Mouse (Mus musculus): ENCODE data around the gene Bdh1. TPM values are rescaled to one million over a fixed set of nuclear protein-coding genes. Genes with fewer than 3 reads are reported as not detected.
"Not testable (repeated sequence)": the region's sequence is repeated elsewhere in the genome, so short reads cannot be mapped to it uniquely, and the experiment has no call there.

Bdh1 gene
- 26.7 TPM for polyA plus RNA-seq (2021)

GRCm38 (mm10) chr16:31422000-31422399, at the start of gene Bdh1:
Bdh1 (plus strand) TSS chr16:31422280.
- in situ Hi-C loops (cut with MboI; ENCODE audit: low pct_unique_long_range_greater_than_20kb), result no loop called here
- no peak for TF ChIP-seq CTCF (IDR thresholded peaks at IDR 0.05)
- DNase-seq (ENCODE audit: low read depth, low spot score), result no peak
- ChIA-PET POLR2A (no interaction called here), CTCF (no interaction called here)
- ATAC-seq, result no peak
- peaks cover 3% of the 10 kb centered on the region for H3K27me3 ChIP-seq

DNA sequence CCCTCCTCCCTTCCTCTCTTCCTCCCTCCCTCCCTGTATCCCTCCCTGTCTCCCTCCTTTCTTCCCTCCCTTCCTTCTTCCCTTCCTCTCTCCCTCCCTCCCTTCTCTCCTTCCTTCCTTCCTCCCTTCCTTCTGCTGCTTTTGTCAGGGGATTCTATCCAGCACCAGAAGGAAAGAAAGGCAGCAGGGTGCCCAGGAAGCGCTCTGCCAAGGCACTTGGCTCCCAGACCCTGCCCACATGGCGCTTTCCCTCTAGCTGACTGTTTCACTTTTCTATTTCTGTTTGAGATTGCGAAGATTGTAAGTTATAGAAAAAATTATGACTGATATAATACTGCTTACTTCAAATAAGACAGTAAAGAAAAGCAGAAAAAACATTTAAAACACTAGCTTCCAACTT, 49.8 kb upstream of the Bdh1 start:
- in situ Hi-C loops (cut with MboI; ENCODE audit: low pct_unique_long_range_greater_than_20kb); H3K27me3 ChIP-seq; DNase-seq (ENCODE audit: low read depth, low spot score); CTCF ChIA-PET; ATAC-seq: not testable (repeated sequence)
- POLR2A ChIA-PET, result interaction anchor here (0.7 kb wide), 1 partner anchor 58 kb away, joined by 4 read pairs; the partner anchor contains the start of gene Apod

- CTCF ChIA-PET; in situ Hi-C loops (cut with MboI; ENCODE audit: low pct_unique_long_range_greater_than_20kb); POLR2A ChIA-PET; ATAC-seq; H3K27me3 ChIP-seq; DNase-seq (ENCODE audit: low read depth, low spot score): not testable (repeated sequence)
Measured at GRCm38 (mm10) chr16:31375877-31376582, 46.0 kb upstream of the Bdh1 start.

GRCm38 (mm10) chr16:31388269-31388668, 33.8 kb upstream of the Bdh1 start:
- POLR2A ChIA-PET; H3K27me3 ChIP-seq; DNase-seq (ENCODE audit: low read depth, low spot score); ATAC-seq; CTCF ChIA-PET; in situ Hi-C loops (cut with MboI; ENCODE audit: low pct_unique_long_range_greater_than_20kb): not testable (repeated sequence)

- ATAC-seq (no peak), DNase-seq (ENCODE audit: low read depth, low spot score) (no peak)
- POLR2A ChIA-PET, result no interaction called here
- no peak for TF ChIP-seq CTCF (IDR thresholded peaks at IDR 0.05)
- in situ Hi-C loops (cut with MboI; ENCODE audit: low pct_unique_long_range_greater_than_20kb), result no loop called here
- H3K27me3 ChIP-seq, result no peaks in the 10 kb centered on the region
- CTCF ChIA-PET, result no interaction called here
Measured at GRCm38 (mm10) chr16:31399231-31399630, 22.8 kb upstream of the Bdh1 start.

- ATAC-seq (no peak), DNase-seq (ENCODE audit: low read depth, low spot score) (no peak)
- in situ Hi-C loops (cut with MboI; ENCODE audit: low pct_unique_long_range_greater_than_20kb), result loop anchor here (10.0 kb wide), 1 partner anchor 1524 kb away; no protein-coding TSS in a partner anchor
- H3K27me3 ChIP-seq, result no peaks in the 10 kb centered on the region
- POLR2A ChIA-PET, result no interaction called here
- CTCF ChIA-PET, result interaction anchor here (1.2 kb wide), 1 partner anchor 24 kb away, joined by 3 read pairs; no protein-coding TSS in a partner anchor
- no peak for TF ChIP-seq CTCF (IDR thresholded peaks at IDR 0.05)
Measured at GRCm38 (mm10) chr16:31400908-31401692, 21.0 kb upstream of the Bdh1 start.

- CTCF ChIA-PET, result no interaction called here
- in situ Hi-C loops (cut with MboI; ENCODE audit: low pct_unique_long_range_greater_than_20kb), result loop anchor here (10.0 kb wide), 1 partner anchor 1523 kb away; no protein-coding TSS in a partner anchor
- POLR2A ChIA-PET, result no interaction called here
- no peak for TF ChIP-seq CTCF (IDR thresholded peaks at IDR 0.05)
- DNase-seq (ENCODE audit: low read depth, low spot score), result no peak
- no peak for ATAC-seq
- no peaks in the 10 kb centered on the region for H3K27me3 ChIP-seq
Measured at GRCm38 (mm10) chr16:31402096-31402495, 20.0 kb upstream of the Bdh1 start.

GRCm38 (mm10) chr16:31403971-31404370, 18.1 kb upstream of the Bdh1 start:
- H3K27me3 ChIP-seq, result no peaks in the 10 kb centered on the region
- ATAC-seq, result no peak
- in situ Hi-C loops (cut with MboI; ENCODE audit: low pct_unique_long_range_greater_than_20kb), result loop anchor here (10.0 kb wide), 1 partner anchor 1521 kb away; no protein-coding TSS in a partner anchor
- ChIA-PET POLR2A (no interaction called here), CTCF (interaction anchor here (2.2 kb wide), 1 partner anchor 323 kb away, joined by 5 read pairs; the partner anchor contains the start of gene Xxylt1)
- TF ChIP-seq CTCF (IDR thresholded peaks at IDR 0.05), result no peak
- DNase-seq (ENCODE audit: low read depth, low spot score), result no peak

DNA sequence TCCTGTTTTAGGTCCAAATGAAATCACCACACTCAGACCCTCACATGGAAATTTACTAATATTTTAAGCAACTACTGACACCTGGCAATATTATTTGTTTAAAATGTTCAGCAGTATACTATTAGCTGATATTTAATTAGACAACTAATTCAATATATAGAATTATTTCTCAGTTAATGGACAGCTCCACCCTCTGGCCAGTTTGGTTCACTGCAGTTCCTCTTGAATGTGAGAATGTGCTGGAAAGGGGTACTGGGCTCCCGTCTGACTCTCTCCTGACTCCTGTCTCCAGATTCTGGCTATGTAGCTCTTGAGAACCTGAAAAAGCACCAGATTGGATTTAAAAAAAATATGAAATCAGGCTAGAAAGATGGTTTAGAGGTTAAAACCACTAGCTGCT, 17.0 kb upstream of the Bdh1 start:
- H3K27me3 ChIP-seq, result no peaks in the 10 kb centered on the region
- TF ChIP-seq CTCF (IDR thresholded peaks at IDR 0.05), result peak; percentile 69
- ChIA-PET CTCF (interaction anchor here (1.0 to 2.2 kb wide), 3 partner anchors 19 to 324 kb away, joined by 3 to 6 read pairs (median 5); partner anchors contain the start of gene Xxylt1), POLR2A (no interaction called here)
- DNase-seq (ENCODE audit: low read depth, low spot score) (no peak), ATAC-seq (no peak)
- in situ Hi-C loops (cut with MboI; ENCODE audit: low pct_unique_long_range_greater_than_20kb), result loop anchor here (10.0 kb wide), 1 partner anchor 1520 kb away; no protein-coding TSS in a partner anchor

DNA sequence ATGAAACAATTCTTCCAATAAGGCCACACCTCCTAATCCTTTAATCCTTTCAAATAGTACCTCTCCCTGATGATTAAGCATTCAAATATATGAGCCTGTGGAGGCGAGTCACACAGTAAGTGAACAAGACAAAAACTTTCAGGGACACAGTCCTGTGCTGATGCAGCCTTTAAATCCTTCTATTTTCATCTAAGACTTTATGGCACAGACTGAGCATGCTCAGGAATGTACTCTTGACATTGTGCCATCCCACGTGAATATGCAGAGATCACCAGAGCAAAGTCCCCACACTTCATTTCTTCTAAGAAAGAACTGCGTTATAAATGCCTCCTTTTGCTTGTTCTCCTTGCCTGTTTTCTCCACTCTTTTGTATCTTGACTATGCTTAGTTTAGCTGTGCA, 14.2 kb upstream of the Bdh1 start:
- in situ Hi-C loops (cut with MboI; ENCODE audit: low pct_unique_long_range_greater_than_20kb), result loop anchor here (10.0 kb wide), 1 partner anchor 1517 kb away; no protein-coding TSS in a partner anchor
- H3K27me3 ChIP-seq, result no peaks in the 10 kb centered on the region
- POLR2A ChIA-PET, result no interaction called here
- ATAC-seq (no peak), DNase-seq (ENCODE audit: low read depth, low spot score) (peak; percentile 20)
- no peak for TF ChIP-seq CTCF (IDR thresholded peaks at IDR 0.05)
- CTCF ChIA-PET, result interaction anchor here (2.0 kb wide), 1 partner anchor 18 kb away, joined by 10 read pairs; no protein-coding TSS in a partner anchor

- H3K27me3 ChIP-seq, result no peaks in the 10 kb centered on the region
- ChIA-PET POLR2A (no interaction called here), CTCF (interaction anchor here (2.9 kb wide), 1 partner anchor 14 kb away, joined by 13 read pairs; no protein-coding TSS in a partner anchor)
- TF ChIP-seq CTCF (IDR thresholded peaks at IDR 0.05), result no peak
- ATAC-seq (no peak), DNase-seq (ENCODE audit: low read depth, low spot score) (no peak)
- in situ Hi-C loops (cut with MboI; ENCODE audit: low pct_unique_long_range_greater_than_20kb), result no loop called here
Measured at GRCm38 (mm10) chr16:31410969-31411368, 11.1 kb upstream of the Bdh1 start.

Data from Patski (cell line).